Mouse (Mus musculus) limb, embryonic 10.5 days (tissue): ENCODE data around the gene Cyp2u1. TPM values are rescaled to one million over a fixed set of nuclear protein-coding genes. Genes with fewer than 3 reads are reported as not detected.
A peak's percentile ranks its signal among the peaks of the same experiment; 100 is the strongest.

Experiments used
- DNase-seq: peaks from one replicate; pipeline ENCODE4 v3.0.0-alpha.2; 2017; ENCODE audit warnings: low spot score
- H3K27ac ChIP-seq: fragments of 300-500 bp; sonication (generic); 2 replicates; pipeline ENCODE4 v1.5.1; 2016; ENCODE audit warnings: mild to moderate bottlenecking
- H3K27me3 ChIP-seq: fragments of 300-500 bp; sonication (generic); 2 replicates; pipeline ENCODE4 v1.6.1; 2016; ENCODE audit warnings: low read depth, mild to moderate bottlenecking; ENCODE audit not compliant: poor library complexity, severe bottlenecking
- H3K36me3 ChIP-seq: fragments of 300-500 bp; sonication (generic); 2 replicates; pipeline ENCODE4 v1.6.1; 2016; ENCODE audit warnings: mild to moderate bottlenecking, moderate library complexity
- H3K4me1 ChIP-seq: fragments of 300-500 bp; sonication (generic); 2 replicates; pipeline ENCODE4 v1.6.1; 2016
- H3K4me3 ChIP-seq: fragments of 300-500 bp; sonication (generic); 2 replicates; pipeline ENCODE4 v1.5.1; 2016; ENCODE audit warnings: mild to moderate bottlenecking, moderate library complexity
- H3K9me3 ChIP-seq: fragments of 300-500 bp; sonication (generic); replicated peaks from 2 replicates; pipeline ENCODE4 v1.6.1; 2016; ENCODE audit warnings: mild to moderate bottlenecking
- WGBS: fragments of 180-500 bp; shearing (Covaris S2); methylation state at CpG from one replicate; pipeline ENCODE4 v1.1.7; 2016; 5-methylcytosine and 5-hydroxymethylcytosine counted together
- polyA plus RNA-seq: library from polyadenylated mRNA; unstranded; fragments of >200 nt; fragmentation: Nextera tagmentation; extraction: Ambion mirVana; gene quantifications from 2 replicates; pipeline ENCODE4 v1.2.1, GENCODE M21; 2016

Gene Cyp2u1
- polyA plus RNA-seq, 1 experiment from 2014 or later: 1.1 TPM

DNA sequence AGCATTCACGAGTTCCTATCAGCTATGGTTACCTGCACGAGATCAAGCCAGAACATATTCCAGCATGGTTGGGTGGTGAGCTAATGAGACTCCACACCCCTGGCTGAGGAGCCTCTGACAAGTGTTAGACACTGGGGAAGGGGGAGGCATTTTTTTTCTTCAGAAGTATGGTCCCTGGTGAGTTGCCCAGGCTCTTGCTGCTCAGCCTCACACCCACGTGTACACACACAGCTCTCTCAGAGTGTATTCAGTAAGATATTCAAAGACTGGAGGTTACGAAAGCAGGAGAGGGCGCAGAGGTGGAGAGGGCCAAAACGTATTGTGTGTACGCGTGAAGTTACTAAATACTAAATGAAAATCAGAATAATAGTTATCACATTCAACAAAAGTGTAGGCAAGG, 37.5 kb downstream of the Cyp2u1 start:
- WGBS: 93% methylated on average over 8 of the region's 8 CpGs
- no peaks in the 10 kb centered on the region for H3K9me3 ChIP-seq
- no peaks in the 10 kb centered on the region for H3K27me3 ChIP-seq
- no peak overlapping the region for H3K4me3 ChIP-seq
- DNase-seq: no peak
- peaks cover 42% of the 10 kb centered on the region for H3K36me3 ChIP-seq
- H3K27ac ChIP-seq: no peak overlapping the region
- peaks cover 10% of the 10 kb centered on the region for H3K4me1 ChIP-seq

DNA sequence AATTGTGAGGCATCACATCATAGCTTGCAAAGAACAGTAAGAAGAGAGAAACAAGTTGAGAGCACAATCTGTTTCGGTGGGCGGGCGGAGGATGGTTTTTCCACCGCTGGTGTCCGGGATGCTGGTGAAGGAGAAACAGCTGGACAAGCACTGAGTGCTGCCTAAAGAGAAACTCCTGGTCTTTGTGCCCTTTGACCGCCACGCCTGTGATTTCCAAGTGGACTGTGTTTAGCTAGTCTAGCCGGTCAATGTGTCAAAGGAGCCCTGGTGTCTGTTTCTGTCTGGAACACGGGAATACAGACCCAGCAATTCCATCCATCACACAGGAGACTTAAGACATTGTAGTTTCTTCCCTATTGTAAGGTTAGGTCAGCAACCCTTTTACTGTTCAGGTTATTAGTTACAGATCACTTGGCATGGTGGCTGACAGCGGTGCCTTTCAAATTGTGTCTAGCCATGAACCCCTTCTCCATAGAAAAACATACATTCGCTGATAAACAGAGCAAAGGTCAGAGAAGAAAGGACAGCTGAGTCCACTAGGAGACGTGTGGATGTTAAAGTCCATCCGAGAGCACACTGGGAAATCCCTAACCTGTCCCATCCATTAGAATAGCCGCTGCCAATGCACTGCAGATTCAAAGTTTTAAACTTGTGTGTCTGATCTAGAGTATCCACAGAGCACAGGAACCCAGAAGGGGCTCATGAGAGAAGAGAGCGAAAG, 39.1 kb downstream of the Cyp2u1 start:
- H3K4me1 ChIP-seq: 0 out of 2 replicates have a peak, but pooled peaks cover 5% of the 10 kb centered on the region
- DNase-seq: no peak
- H3K9me3 ChIP-seq: no peaks in the 10 kb centered on the region
- H3K4me3 ChIP-seq: no peak overlapping the region
- 88% methylated on average over 15 of the region's 15 CpGs for WGBS
- peaks cover 45% of the 10 kb centered on the region for H3K36me3 ChIP-seq
- no peak overlapping the region for H3K27ac ChIP-seq
- no peaks in the 10 kb centered on the region for H3K27me3 ChIP-seq

DNA sequence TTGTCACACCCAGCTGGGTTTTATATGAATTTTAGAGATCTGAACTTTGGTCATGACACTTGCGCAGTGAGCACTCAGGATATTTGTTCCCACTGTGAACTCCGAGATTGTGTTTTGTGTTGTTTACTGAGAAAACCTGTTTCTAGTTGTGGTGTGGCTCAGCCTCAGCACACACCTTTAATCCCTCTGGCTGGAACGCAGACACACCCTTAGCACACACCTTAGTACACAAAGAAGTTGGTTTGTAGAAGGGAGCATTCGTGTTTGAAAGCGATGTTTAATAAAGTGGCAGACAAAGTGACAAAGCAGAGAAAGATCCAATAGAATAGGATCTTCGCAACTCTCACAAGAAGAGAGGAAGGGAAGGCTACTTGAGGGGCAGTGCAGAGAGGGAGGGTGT, 42.6 kb downstream of the Cyp2u1 start:
- 96% methylated on average over 6 of the region's 6 CpGs for WGBS
- Histone ChIP-seq H3K27ac (no peak overlapping the region), H3K4me3 (no peak overlapping the region), H3K27me3 (no peaks in the 10 kb centered on the region), H3K36me3 (peaks cover 41% of the 10 kb centered on the region), H3K4me1 (no peaks in the 10 kb centered on the region), H3K9me3 (no peaks in the 10 kb centered on the region)
- DNase-seq: no peak

DNA sequence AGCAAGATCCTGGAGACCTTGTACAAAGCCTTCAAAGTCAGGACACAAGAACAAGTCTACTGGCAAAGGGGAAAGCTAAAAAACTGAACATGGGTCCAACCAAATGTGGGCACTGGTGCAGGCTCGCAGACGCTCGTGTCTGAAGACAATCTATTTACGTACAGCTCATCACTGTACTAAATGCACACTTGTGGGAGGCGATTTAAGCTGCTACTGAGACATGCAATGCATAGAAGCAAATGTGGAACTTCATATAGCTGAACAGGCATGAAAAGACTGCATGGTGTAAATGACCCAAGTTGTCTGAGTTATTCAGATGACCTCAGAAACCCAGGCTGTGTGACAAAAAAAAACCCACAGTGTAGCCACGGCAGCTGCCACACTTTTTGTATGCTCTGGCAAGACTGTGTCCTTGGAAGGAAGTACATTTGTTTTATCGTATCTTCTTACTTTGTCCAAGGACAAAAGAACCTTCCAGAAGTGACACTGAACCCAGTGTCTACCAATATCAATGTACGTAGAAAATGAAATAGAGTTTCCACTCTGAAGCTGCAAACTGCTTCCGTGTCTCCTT, 43.5 kb downstream of the Cyp2u1 start:
- Histone ChIP-seq H3K4me1 (no peaks in the 10 kb centered on the region), H3K36me3 (peaks cover 38% of the 10 kb centered on the region), H3K27me3 (no peaks in the 10 kb centered on the region), H3K27ac (no peak overlapping the region), H3K4me3 (no peak overlapping the region), H3K9me3 (no peaks in the 10 kb centered on the region)
- no peak for DNase-seq
- WGBS: 96% methylated on average over 9 of the region's 9 CpGs

DNA sequence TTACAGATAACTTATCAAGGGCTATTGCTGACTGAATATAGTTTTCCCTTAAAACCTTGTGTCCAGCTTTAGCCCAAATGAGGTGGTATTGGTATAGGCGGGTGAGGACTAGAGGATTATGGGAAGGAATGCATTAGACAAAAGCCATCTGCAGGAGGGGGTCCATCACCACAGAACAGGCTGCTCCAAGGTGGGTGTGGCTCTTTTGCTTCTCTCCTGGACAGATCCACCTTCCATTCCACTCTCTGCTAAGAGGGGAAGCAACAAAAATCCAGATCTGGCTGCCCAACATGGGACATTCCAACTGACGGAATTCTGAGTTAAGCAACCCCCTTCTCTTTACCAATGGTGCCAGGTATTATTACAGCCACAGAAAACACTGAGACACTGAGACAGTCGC, 44.1 kb downstream of the Cyp2u1 start:
- Histone ChIP-seq H3K9me3 (no peaks in the 10 kb centered on the region), H3K4me3 (no peak overlapping the region), H3K4me1 (no peaks in the 10 kb centered on the region), H3K27ac (no peak overlapping the region), H3K36me3 (peaks cover 41% of the 10 kb centered on the region), H3K27me3 (no peaks in the 10 kb centered on the region)
- no peak for DNase-seq
- 91% methylated on average over 3 of the region's 3 CpGs for WGBS

DNA sequence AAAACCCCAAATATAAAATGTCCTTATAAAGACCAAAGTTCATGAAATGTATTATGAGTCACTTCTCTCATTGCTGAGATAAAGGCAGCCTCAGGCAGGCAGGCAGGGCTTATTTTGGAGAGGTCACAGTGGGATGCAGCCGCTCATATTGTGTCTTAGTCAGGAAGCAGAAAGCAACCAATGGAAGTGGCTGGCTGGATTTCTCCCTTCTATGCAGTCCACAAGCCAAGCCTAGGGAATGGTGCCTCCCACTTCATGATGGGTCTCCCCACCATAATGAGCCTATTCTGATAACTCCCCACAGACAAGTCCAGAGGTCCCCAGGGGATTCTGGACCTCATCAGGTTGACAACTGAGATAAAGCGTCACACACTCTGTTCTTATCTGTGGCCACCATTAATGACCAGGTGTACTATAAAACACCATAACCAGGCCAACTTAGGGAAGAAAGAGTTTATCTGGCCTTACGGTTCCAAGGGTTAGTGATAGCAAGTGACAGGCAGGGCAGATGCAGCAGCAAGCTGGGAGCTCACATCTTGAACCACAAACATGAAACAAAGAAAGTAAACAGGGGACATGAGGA, 47.5 kb downstream of the Cyp2u1 start:
- 90% methylated on average over 3 of the region's 3 CpGs for WGBS
- Histone ChIP-seq H3K4me1 (peaks cover 5% of the 10 kb centered on the region; the same call in 1 of the 2 replicates), H3K4me3 (no peak overlapping the region), H3K27me3 (no peaks in the 10 kb centered on the region), H3K36me3 (peaks cover 19% of the 10 kb centered on the region), H3K9me3 (no peaks in the 10 kb centered on the region), H3K27ac (no peak overlapping the region)
- no peak for DNase-seq

DNA sequence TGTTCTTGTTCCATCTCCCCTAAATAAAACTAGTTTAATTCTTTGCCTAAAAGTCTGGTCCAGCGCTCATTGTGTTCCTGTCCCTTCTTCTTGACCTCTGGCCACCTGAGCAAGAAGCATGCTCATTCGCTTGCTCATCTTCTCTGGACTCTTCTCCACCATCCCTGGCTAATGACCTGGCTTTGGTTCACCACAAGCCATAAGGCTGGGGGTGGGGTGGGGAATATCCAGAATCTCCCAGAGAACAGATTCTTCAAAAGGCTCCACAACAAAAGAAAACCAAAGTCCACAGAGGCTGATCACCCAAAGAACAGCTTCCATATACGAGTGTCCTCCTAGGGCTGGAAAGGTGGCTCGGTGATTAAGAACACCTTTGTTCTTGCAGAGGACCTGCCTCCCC, 48.0 kb downstream of the Cyp2u1 start:
- H3K4me3 ChIP-seq: no peak overlapping the region
- no peaks in the 10 kb centered on the region for H3K27me3 ChIP-seq
- WGBS: 94% methylated on average over 4 of the region's 4 CpGs
- peaks cover 17% of the 10 kb centered on the region for H3K36me3 ChIP-seq
- no peak for DNase-seq
- H3K27ac ChIP-seq: no peak overlapping the region
- H3K9me3 ChIP-seq: no peaks in the 10 kb centered on the region
- H3K4me1 ChIP-seq: peaks cover 5% of the 10 kb centered on the region; the same call in 1 of the 2 replicates

DNA sequence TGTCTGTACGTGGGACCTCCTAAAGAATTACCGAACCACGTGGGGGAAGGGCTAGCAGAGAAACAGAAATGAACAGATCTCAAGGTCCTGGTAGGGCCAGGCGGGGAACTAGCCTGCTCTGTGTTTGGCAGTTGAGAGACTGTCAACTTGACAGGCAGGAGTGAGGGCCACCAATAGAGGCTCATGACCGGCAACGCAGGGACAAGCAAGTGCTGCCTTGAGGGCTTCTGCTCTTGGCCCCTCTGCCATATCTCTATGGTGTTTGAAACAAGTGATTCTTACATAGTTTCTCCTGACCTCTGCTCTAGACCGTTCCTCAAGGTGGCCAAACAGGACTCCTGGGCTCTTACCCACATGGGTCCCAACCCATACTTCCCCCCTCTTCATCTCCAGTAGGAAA, 51.4 kb downstream of the Cyp2u1 start:
- Histone ChIP-seq H3K27ac (no peak overlapping the region), H3K36me3 (peaks cover 42% of the 10 kb centered on the region)
- 93% methylated on average over 7 of the region's 7 CpGs for WGBS

DNA sequence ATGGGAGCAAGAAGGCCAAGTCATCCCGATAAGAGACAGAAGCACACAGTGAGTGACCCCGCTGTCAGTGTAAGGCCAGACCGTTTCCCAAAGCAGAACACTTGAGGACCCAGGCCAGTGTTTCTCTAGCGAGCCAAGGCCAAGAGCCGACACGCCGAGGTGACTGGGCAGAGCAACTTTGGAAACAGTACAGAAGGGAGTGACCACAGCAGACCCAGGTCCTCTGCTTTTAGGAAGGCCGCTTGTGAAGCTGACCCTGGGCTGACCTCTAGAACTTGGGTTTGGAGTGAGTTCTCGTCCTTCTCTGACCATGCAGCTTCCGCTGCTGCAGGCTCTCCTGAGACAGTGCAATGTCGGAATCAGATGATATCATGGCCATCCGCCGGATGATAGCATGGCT, 52.0 kb downstream of the Cyp2u1 start:
- H3K36me3 ChIP-seq: peaks cover 43% of the 10 kb centered on the region
- no peaks in the 10 kb centered on the region for H3K27me3 ChIP-seq
- no peaks in the 10 kb centered on the region for H3K9me3 ChIP-seq
- 88% methylated on average over 13 of the region's 13 CpGs for WGBS
- H3K4me1 ChIP-seq: peaks cover 8% of the 10 kb centered on the region; the same call in 1 of the 2 replicates
- no peak overlapping the region for H3K4me3 ChIP-seq
- no peak for DNase-seq
- H3K27ac ChIP-seq: no peak overlapping the region

More for the DNA sequence above, 51.4 kb downstream of the Cyp2u1 start:
- peaks cover 8% of the 10 kb centered on the region; the same call in 1 of the 2 replicates for H3K4me1 ChIP-seq
- H3K27me3 ChIP-seq: no peaks in the 10 kb centered on the region
- H3K9me3 ChIP-seq: no peaks in the 10 kb centered on the region
- H3K4me3 ChIP-seq: no peak overlapping the region
- DNase-seq: no peak

DNA sequence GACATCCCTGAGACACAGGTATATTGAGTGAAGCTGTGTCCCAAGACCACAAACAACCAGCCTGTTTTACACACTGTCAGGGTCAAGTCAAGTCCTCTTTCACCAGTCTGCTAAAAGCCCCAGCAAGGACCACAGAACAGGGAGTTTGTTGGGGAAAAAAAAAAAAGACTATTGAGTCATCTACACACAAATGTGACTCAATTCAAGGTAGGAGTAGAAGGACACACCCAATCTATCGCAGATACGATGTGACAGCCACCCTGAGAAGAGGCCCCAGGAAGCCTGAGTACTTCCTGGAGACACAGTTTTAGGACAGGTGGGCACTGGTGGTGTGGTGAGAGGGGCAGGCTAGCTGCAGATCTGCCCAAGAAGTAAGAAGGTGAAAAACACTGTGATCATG, 52.7 kb downstream of the Cyp2u1 start:
- no peaks in the 10 kb centered on the region for H3K27me3 ChIP-seq
- no peak for DNase-seq
- no peak overlapping the region for H3K4me3 ChIP-seq
- no peak overlapping the region for H3K27ac ChIP-seq
- peaks cover 10% of the 10 kb centered on the region for H3K4me1 ChIP-seq
- peaks cover 44% of the 10 kb centered on the region for H3K36me3 ChIP-seq
- 88% methylated on average over 2 of the region's 2 CpGs for WGBS
- no peaks in the 10 kb centered on the region for H3K9me3 ChIP-seq

DNA sequence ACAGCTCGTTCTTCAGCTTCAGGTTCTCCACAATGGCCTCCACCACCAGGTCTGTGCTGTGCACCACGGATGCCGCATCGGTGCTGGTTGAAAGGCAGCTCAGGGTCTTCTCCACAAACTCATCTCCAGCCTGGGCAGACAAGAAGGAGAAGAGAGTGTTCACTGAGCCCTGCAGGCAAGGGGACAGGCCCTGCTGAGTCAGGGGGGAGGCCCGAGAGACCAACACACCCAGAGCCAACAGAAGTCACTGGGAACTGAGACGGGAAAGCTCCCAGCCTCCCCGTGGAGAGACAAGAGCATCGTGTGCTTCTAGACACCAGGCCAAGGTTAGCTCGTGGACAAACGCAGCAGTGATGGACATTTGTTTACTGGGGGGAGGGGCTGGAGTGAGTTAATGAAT, 54.6 kb downstream of the Cyp2u1 start:
- H3K36me3 ChIP-seq: peaks cover 34% of the 10 kb centered on the region
- peaks cover 29% of the 10 kb centered on the region for H3K4me1 ChIP-seq
- WGBS: 92% methylated on average over 10 of the region's 10 CpGs
- no peak overlapping the region for H3K4me3 ChIP-seq
- no peaks in the 10 kb centered on the region for H3K27me3 ChIP-seq
- no peak for DNase-seq
- H3K9me3 ChIP-seq: no peaks in the 10 kb centered on the region
- H3K27ac ChIP-seq: 0 out of 2 replicates have a peak overlapping the region, but pooled peaks have one; percentile 19

DNA sequence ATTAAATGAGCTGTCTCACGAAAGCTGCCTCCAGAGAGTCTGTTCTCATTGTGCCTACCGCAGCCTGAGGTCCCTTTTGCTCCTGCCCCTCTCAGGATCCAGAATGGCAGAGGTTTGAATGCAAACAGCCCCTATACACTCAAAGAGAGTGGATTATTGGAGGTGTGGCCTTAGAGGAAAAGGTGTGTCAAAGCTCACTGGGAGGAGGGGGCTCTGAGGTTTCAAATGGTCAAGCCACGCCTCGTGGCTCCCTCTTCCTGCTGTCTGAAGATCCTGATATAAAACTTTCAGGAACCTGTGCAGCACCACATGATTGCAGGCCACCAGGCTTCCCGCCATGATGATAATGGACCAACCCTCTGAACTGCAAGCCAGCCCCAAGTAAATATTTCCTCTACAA, 55.2 kb downstream of the Cyp2u1 start:
- H3K9me3 ChIP-seq: no peaks in the 10 kb centered on the region
- H3K27me3 ChIP-seq: no peaks in the 10 kb centered on the region
- WGBS: 90% methylated on average over 5 of the region's 5 CpGs
- peaks cover 34% of the 10 kb centered on the region for H3K36me3 ChIP-seq
- H3K4me1 ChIP-seq: peaks cover 34% of the 10 kb centered on the region
- no peak overlapping the region for H3K27ac ChIP-seq
- no peak overlapping the region for H3K4me3 ChIP-seq
- no peak for DNase-seq

DNA sequence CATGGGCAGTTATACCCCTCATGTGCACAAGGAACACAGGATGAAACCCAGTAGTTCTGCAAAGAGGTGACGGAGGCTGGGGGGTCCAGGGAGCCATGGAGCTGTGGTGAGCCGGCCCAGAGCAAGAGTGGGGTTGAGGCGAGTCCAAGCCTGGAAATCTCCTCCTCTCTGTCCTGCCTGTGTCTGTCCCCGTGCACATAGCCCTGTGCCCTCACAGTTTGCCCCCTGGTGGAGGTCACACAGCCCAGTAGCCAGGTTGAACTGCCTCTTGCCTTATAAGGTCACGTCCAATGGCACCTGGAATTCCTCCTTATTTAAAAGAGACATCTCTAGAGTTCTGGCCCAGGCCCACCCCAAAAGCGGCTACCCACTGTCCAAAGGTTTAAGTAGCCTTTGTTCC, 55.6 kb downstream of the Cyp2u1 start:
- 83% methylated on average over 6 of the region's 6 CpGs for WGBS
- no peak for DNase-seq
- no peaks in the 10 kb centered on the region for H3K9me3 ChIP-seq
- H3K4me3 ChIP-seq: no peak overlapping the region
- H3K27me3 ChIP-seq: no peaks in the 10 kb centered on the region
- no peak overlapping the region for H3K27ac ChIP-seq
- peaks cover 39% of the 10 kb centered on the region for H3K4me1 ChIP-seq
- H3K36me3 ChIP-seq: peaks cover 38% of the 10 kb centered on the region
